Comparison of ENCODE assay signal across 25 mouse cellular contexts in genomic region chr14:18221977-18222376, GRCm38 (mm10).
"Had no signal": no experiment of that assay in that cellular context is flagged by ENCODE, and none has a peak within 500 bp of the region (broad histone marks: within the 10 kb centered on the region; RNA-seq: fewer than 3 reads in every experiment).

No protein-coding gene starts in this region.

- ATAC-seq: forebrain, embryonic 16.5 days; hindbrain, embryonic 16.5 days; inflammation-experienced regulatory T-cells, adult 6 months; intestine, embryonic 16.5 days had no signal

- DNase-seq: gastrocnemius, postnatal 10 days; gastrocnemius, postnatal 25 days; heart, adult 2 months; heart, postnatal 14 days; heart, postnatal 4 days; kidney, adult 18-20 months; kidney, adult 8-10 months; kidney, postnatal 10 days; kidney, postnatal 25 days; kidney, postnatal 4 days; liver; liver, embryonic 13.5 days had no signal

- H3K27ac ChIP-seq: heart, adult 2 months; heart, embryonic 13.5 days; heart, embryonic 15.5 days; hindbrain, embryonic 10.5 days; hindbrain, embryonic 12.5 days; hindbrain, embryonic 14.5 days; layer of hippocampus, adult 2 months; limb, embryonic 10.5 days; limb, embryonic 12.5 days; liver, embryonic 13.5 days; liver, embryonic 15.5 days had no signal

- H3K4me3 ChIP-seq: heart, adult 2 months; heart, embryonic 13.5 days; heart, embryonic 15.5 days; hindbrain, embryonic 10.5 days; hindbrain, embryonic 12.5 days; layer of hippocampus, adult 2 months; limb, embryonic 10.5 days; limb, embryonic 12.5 days; liver, embryonic 13.5 days; liver, embryonic 15.5 days had no signal
